Mouse (Mus musculus) splenic B cell, adult 2 months (primary cell): ENCODE measurements around the gene Gm5868.
"Not testable (repeated sequence)": the region's sequence is repeated elsewhere in the genome, so short reads cannot be mapped to it uniquely, and the experiment has no call there.

Source experiments
- DNase-seq: peaks from one replicate; pipeline ENCODE4 v3.0.0-alpha.2; 2011; ENCODE audit warnings: low read depth, low spot score
- H3K27me3 ChIP-seq: 2 replicates; pipeline ENCODE4 v1.6.1; 2012; ENCODE audit warnings: mild to moderate bottlenecking, low read length, moderate library complexity, mixed read lengths; ENCODE audit not compliant: control insufficient read depth, poor library complexity, insufficient read depth, severe bottlenecking
- H3K36me3 ChIP-seq: 2 replicates; pipeline ENCODE4 v1.6.1; 2012; ENCODE audit warnings: mild to moderate bottlenecking, low read length, moderate library complexity, mixed read lengths; ENCODE audit not compliant: control insufficient read depth, poor library complexity, insufficient read depth, severe bottlenecking

Gene Gm5868

DNA sequence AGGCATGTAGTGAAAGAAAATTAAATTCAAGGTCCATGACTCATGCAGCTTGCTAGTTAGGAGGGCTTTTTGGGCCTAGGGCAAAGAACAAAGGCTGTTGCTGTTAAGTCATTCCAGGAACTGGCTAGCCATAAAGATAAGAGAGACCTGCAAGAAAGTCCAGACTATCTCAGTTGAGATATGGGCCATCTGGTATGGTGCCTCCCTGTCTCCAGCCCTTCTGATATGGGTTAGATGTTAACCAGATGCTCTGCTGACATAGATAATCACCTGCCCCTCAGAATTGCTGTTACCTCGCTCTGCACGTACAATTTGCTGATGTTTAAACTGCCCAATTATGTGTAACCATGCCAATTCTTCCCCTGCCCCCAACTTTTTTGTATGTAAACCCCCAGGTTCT lies 24.2 kb downstream of the Gm5868 start:
- H3K27me3 ChIP-seq, DNase-seq, H3K36me3 ChIP-seq: not testable (repeated sequence)

DNA sequence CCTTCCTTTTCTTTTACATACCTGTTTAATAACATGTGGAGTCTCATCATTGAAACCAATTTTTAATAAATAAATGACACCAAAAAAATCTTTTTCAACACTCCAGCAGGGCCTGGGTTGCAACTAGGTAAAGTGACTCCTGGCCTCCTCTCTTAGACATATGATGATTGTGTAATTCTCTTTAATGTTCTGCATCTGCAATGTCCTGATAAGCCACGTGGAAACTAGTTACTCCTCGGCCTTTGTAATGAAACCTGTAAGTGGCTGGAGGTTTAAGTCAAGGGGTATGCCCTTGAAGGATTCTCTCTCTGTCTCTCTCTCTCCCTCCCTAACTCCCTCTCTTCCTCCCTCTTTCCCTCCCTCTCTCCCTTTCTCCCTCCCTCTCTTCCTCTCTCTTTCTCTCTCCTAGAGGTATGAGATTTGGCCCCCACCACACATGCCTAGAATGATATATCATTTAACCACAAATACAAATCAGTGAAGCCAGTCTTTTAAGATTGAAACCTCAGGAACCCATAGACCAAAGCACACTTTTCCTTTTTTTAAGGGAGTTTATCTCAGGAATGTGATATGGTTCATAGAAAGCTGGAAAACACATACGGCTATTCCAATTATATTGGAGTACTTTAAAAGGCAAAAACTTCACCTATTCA lies 26.2 kb downstream of the Gm5868 start:
- H3K27me3 ChIP-seq, result no peaks in the 10 kb centered on the region
- no peak for DNase-seq
- H3K36me3 ChIP-seq, result no peaks in the 10 kb centered on the region

DNA sequence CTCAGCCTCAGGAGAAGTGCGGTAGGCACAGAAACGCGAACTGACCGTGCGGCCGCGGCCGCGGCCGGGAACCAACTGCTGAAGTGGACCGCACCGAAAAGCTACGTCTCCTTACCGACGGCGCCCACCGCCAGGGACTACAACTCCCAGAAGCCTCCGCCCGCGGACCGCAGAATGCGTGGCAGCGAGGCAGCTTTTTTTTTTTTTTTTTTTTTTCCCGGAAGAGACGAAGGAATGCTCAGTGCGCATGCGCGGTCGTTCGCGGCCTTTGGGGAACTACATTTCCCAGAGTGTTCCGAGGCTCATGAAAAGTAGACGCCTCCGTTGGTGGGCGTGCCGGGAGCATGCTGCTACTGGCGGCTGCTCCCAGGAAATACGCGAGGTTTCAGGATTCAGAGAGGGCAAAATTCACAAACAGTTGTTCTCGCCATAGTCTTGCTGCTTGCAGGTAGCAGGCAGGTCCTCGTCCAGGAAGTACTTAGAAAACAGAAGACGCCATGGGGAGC lies 27.8 kb downstream of the Gm5868 start, which contains the start of gene Nfxl1:
Nfxl1 (minus strand) TSS at position 141 of the 506 bp plus-strand sequence.
- DNase-seq, result peak; percentile 98

DNA sequence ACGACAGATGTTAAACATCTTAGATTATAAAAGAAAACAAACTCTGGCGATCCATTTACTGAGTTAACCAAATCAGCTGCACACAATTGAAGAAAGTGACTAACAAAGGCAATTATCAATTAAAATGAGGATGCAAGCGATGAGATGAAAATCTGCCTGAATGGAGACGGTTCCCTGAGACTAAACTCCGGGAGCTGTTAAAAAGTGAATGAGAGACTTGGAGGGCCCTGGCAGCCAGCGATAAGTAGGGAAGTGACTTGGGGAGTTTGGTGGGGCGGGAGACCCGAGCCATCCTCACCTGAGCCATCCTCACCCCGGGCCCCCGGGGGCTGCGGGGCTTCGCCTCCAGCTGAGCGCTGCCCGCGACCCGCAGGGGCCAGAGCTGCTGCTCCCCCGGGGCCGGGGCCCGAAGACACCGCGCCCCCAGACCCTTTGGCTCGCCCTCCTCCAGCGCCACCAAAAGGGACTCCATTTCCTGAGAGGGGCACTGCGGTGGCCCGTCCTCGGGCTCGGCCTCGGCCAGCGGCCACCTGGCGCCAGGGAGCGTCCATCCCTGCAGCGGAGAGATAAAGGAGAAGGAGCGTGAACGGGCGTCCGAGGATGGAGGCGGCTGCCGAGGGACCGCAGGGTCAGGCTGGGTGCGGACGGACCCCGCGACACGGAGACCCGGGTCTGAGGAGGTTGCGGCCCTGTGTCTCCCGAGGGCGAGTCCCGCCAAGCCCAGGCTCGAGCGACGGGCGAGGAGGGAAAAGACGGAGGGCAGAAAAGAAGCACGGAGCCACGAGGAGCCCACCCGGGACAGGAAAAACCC lies 28.4 kb downstream of the Gm5868 start:
- no peaks in the 10 kb centered on the region for H3K27me3 ChIP-seq
- DNase-seq, result no peak

More for the DNA sequence above, 27.8 kb downstream of the Gm5868 start, which contains the start of gene Nfxl1:
- no peaks in the 10 kb centered on the region for H3K36me3 ChIP-seq
- no peaks in the 10 kb centered on the region for H3K27me3 ChIP-seq

DNA sequence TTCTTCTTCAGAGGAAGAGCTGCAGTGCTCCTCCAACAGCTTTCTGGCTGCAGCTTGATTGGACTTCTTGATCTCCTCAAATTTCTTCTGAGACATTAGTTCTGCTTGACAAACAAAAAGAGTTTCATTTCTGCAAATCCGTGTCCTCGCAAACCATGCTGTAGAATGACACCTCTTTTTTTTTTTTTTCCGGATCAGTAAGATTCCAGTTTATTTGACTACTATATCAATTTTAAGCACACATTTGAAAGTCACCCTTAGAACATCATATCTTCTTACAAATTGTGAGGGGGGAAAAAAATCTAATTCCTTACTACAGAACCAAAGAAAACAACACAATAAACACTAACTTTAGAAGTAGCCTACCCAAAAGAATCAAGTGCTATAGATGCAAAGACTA lies 31.1 kb downstream of the Gm5868 start:
- no peaks in the 10 kb centered on the region for H3K36me3 ChIP-seq
- DNase-seq, result no peak
- no peaks in the 10 kb centered on the region for H3K27me3 ChIP-seq

More for the DNA sequence above, 28.4 kb downstream of the Gm5868 start:
- H3K36me3 ChIP-seq, result no peaks in the 10 kb centered on the region

DNA sequence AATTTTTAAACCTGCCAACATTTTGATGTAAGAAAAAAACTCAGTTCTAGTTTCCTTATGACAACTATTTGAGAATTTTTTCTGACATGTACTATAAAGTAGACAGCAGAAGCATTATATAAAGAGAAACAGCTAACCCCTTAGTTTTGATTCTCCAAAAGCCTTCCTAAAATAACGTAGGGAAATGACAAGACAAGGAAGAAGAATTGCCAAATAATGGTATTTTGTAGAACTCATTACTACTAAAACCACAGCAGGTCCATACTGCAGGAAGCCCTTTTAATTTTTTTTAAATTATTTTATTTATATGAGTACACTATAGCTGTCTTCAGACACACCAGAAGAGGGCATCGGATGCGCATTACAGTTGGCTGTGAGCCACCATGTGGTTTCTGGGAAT lies 36.1 kb downstream of the Gm5868 start:
- H3K27me3 ChIP-seq, result no peaks in the 10 kb centered on the region
- DNase-seq, result no peak
- H3K36me3 ChIP-seq, result no peaks in the 10 kb centered on the region
